Mouse (Mus musculus): Measurements from ENCODE around the gene Dixdc1. TPM values are rescaled to one million over a fixed set of nuclear protein-coding genes. Genes with fewer than 3 reads are reported as not detected.

Dixdc1 gene
- polyA plus RNA-seq, 1 experiment = 11.1 TPM

DNA sequence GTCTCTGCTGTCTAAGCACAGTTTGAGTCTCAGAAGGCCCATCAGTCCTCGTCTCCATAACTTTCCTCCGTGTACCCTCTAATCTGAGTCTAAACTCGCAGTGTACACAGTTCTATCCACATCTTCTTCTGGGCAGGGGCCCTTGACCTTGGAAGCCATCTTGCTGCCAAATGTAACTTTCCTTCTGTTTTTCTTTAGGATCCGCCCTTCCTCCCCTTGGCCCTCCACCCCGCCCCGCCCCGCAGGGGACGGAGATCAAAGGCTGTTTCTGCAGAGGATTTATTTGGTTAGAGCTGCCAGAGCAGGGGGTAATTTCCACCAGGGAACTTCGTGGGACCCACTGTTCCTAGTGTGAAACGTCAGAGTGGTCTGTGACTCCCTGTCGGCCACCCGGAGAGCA is 18.3 kb downstream of the Dixdc1 start:
- H3K9ac ChIP-seq (ENCODE audit: low read depth, poor library complexity, severe bottlenecking) = no peak overlapping the region
- no peaks in the 10 kb centered on the region for H3K27me3 ChIP-seq (ENCODE audit: control insufficient read depth, insufficient read depth, low read length, poor library complexity, severe bottlenecking)
- H3K27ac ChIP-seq (ENCODE audit: insufficient read depth, low read length) = no peak overlapping the region
- peaks cover 2% of the 10 kb centered on the region for H3K4me1 ChIP-seq (ENCODE audit: control insufficient read depth, insufficient read depth, low read length)
- no peaks in the 10 kb centered on the region for H3K9me3 ChIP-seq (replicated peaks; ENCODE audit: control insufficient read depth, insufficient read depth, low read length, poor library complexity, severe bottlenecking)
- TF ChIP-seq POLR2A (IDR thresholded peaks at IDR 0.05; ENCODE audit: insufficient read depth, low read length) = no peak
- no peak for TF ChIP-seq CTCF (IDR thresholded peaks at IDR 0.05; ENCODE audit: low read depth, low read length)
- no peak for TF ChIP-seq EP300 (IDR thresholded peaks at IDR 0.05; ENCODE audit: insufficient read depth, low read depth, low read length)
- H3K36me3 ChIP-seq (ENCODE audit: control insufficient read depth, insufficient read depth, low read length, poor library complexity, severe bottlenecking) = no peaks in the 10 kb centered on the region
- H3K4me3 ChIP-seq (ENCODE audit: low read depth, low read length) = no peak overlapping the region

DNA sequence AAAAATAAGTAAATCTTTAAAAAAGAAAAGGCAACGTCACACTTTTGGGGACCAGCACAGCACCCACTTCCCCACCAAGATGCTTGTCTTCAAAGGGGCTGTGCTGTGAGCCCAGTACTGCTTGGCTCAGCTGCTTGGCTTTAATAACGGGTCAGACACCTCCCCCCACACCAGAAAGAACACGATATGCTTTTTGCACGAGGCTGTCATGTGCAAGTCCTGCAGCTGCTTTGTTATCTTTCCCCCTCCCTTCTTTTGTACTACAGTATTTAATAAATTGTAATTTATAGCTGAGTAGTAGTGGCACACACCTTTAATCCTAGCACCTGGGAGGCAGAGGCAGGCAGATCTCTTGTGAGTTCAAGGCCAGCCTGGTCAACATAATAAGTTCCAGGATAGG is 20.4 kb downstream of the Dixdc1 start:
- no peak for TF ChIP-seq POLR2A (IDR thresholded peaks at IDR 0.05; ENCODE audit: insufficient read depth, low read length)
- no peak for TF ChIP-seq EP300 (IDR thresholded peaks at IDR 0.05; ENCODE audit: insufficient read depth, low read depth, low read length)
- no peak for TF ChIP-seq CTCF (IDR thresholded peaks at IDR 0.05; ENCODE audit: low read depth, low read length)
- Histone ChIP-seq H3K9ac (ENCODE audit: low read depth, poor library complexity, severe bottlenecking) (no peak overlapping the region), H3K27me3 (ENCODE audit: control insufficient read depth, insufficient read depth, low read length, poor library complexity, severe bottlenecking) (no peaks in the 10 kb centered on the region), H3K36me3 (ENCODE audit: control insufficient read depth, insufficient read depth, low read length, poor library complexity, severe bottlenecking) (no peaks in the 10 kb centered on the region), H3K27ac (ENCODE audit: insufficient read depth, low read length) (no peak overlapping the region), H3K9me3 (replicated peaks; ENCODE audit: control insufficient read depth, insufficient read depth, low read length, poor library complexity, severe bottlenecking) (no peaks in the 10 kb centered on the region), H3K4me3 (ENCODE audit: low read depth, low read length) (no peak overlapping the region), H3K4me1 (ENCODE audit: control insufficient read depth, insufficient read depth, low read length) (peaks cover 2% of the 10 kb centered on the region)

DNA sequence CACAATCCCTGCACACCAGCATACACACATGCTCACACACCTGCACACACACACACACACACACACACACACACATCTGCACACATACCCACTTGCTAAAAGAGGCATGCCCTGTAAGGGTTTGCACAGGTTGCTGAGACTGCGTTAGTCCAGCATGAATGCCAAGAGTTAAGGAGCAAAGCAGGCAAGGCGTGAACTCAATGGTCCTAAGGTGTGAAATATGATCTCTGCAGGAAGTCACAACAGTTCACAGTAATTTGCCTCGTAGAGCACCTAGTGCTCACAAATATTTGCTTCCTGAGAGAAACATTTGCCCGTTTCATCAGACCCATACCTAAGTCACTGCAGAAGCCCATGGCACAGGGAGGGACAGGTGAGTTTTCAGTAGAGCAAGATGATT is 25.1 kb downstream of the Dixdc1 start:
- Histone ChIP-seq H3K4me3 (ENCODE audit: low read depth, low read length) (no peak overlapping the region), H3K27ac (ENCODE audit: insufficient read depth, low read length) (no peak overlapping the region), H3K9ac (ENCODE audit: low read depth, poor library complexity, severe bottlenecking) (no peak overlapping the region), H3K9me3 (replicated peaks; ENCODE audit: control insufficient read depth, insufficient read depth, low read length, poor library complexity, severe bottlenecking) (no peaks in the 10 kb centered on the region), H3K27me3 (ENCODE audit: control insufficient read depth, insufficient read depth, low read length, poor library complexity, severe bottlenecking) (no peaks in the 10 kb centered on the region), H3K4me1 (ENCODE audit: control insufficient read depth, insufficient read depth, low read length) (no peaks in the 10 kb centered on the region), H3K36me3 (ENCODE audit: control insufficient read depth, insufficient read depth, low read length, poor library complexity, severe bottlenecking) (no peaks in the 10 kb centered on the region)
- TF ChIP-seq POLR2A (IDR thresholded peaks at IDR 0.05; ENCODE audit: insufficient read depth, low read length) (no peak), CTCF (IDR thresholded peaks at IDR 0.05; ENCODE audit: low read depth, low read length) (no peak), EP300 (IDR thresholded peaks at IDR 0.05; ENCODE audit: insufficient read depth, low read depth, low read length) (no peak)

DNA sequence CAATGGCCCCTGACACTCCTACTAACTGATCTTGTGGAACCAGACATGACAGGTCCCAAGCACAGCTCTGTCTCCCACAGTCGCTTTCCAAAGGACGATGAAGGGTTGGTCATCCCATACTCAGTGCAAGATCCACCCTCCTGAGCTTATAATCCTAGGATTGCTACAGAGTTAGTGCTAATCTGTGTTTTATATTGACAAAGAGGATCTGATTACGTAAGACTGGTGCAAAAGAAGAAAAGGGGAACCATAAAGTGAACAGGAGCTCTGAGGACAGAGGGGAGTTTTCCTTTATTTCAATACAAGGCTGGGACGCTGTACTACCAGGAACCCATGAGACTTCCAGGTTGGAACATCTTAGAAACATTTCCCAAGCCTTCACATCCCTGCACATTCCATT is 28.0 kb downstream of the Dixdc1 start:
- Histone ChIP-seq H3K4me3 (ENCODE audit: low read depth, low read length) (no peak overlapping the region), H3K9me3 (replicated peaks; ENCODE audit: control insufficient read depth, insufficient read depth, low read length, poor library complexity, severe bottlenecking) (no peaks in the 10 kb centered on the region), H3K27me3 (ENCODE audit: control insufficient read depth, insufficient read depth, low read length, poor library complexity, severe bottlenecking) (no peaks in the 10 kb centered on the region), H3K27ac (ENCODE audit: insufficient read depth, low read length) (no peak overlapping the region), H3K36me3 (ENCODE audit: control insufficient read depth, insufficient read depth, low read length, poor library complexity, severe bottlenecking) (no peaks in the 10 kb centered on the region), H3K9ac (ENCODE audit: low read depth, poor library complexity, severe bottlenecking) (no peak overlapping the region), H3K4me1 (ENCODE audit: control insufficient read depth, insufficient read depth, low read length) (no peaks in the 10 kb centered on the region)
- TF ChIP-seq CTCF (IDR thresholded peaks at IDR 0.05; ENCODE audit: low read depth, low read length) (no peak), EP300 (IDR thresholded peaks at IDR 0.05; ENCODE audit: insufficient read depth, low read depth, low read length) (no peak), POLR2A (IDR thresholded peaks at IDR 0.05; ENCODE audit: insufficient read depth, low read length) (no peak)

DNA sequence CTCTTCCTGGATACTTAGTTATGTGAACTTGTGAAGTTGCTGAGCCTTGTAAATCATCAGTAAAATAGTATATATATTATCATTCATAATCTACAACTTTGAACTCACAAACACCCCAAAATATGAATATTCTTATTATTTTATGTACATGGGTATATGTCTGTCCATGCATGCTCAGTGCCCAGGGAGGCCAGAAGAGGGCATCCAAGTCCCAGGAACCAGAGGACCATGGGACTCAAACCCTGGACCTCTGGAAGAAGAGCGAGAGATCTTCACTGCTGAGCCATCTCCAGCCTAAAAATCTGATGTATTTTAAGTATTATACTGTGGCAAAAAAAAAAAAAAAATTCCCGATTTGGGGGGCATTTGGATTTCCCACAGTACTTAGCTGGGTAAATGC is 30.2 kb downstream of the Dixdc1 start:
- H3K4me3 ChIP-seq (ENCODE audit: low read depth, low read length) = no peak overlapping the region
- H3K27me3 ChIP-seq (ENCODE audit: control insufficient read depth, insufficient read depth, low read length, poor library complexity, severe bottlenecking) = no peaks in the 10 kb centered on the region
- H3K27ac ChIP-seq (ENCODE audit: insufficient read depth, low read length) = no peak overlapping the region
- H3K4me1 ChIP-seq (ENCODE audit: control insufficient read depth, insufficient read depth, low read length) = no peaks in the 10 kb centered on the region
- H3K9ac ChIP-seq (ENCODE audit: low read depth, poor library complexity, severe bottlenecking) = no peak overlapping the region
- H3K36me3 ChIP-seq (ENCODE audit: control insufficient read depth, insufficient read depth, low read length, poor library complexity, severe bottlenecking) = no peaks in the 10 kb centered on the region
- no peaks in the 10 kb centered on the region for H3K9me3 ChIP-seq (replicated peaks; ENCODE audit: control insufficient read depth, insufficient read depth, low read length, poor library complexity, severe bottlenecking)
- TF ChIP-seq CTCF (IDR thresholded peaks at IDR 0.05; ENCODE audit: low read depth, low read length) (peak; percentile 69), EP300 (IDR thresholded peaks at IDR 0.05; ENCODE audit: insufficient read depth, low read depth, low read length) (no peak), POLR2A (IDR thresholded peaks at IDR 0.05; ENCODE audit: insufficient read depth, low read length) (no peak)

DNA sequence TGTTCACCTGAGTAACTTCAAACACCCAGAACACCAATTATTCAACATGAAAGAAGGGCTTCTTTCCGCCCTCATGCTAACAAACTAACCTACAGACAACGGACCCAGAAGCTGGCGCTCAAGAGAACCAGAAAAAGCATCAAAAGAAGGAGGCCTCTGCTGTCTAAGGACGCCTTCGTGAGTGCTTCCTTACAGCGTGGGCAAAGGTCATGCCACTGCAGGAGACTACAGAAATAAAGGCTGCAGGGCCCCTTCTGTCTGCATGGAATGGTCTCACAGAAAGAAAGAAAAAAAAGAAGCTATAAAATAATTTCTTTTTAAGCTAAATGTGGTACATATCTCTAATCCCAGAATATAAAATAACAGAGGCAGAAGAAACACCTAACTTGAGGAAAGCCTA is 34.4 kb downstream of the Dixdc1 start:
- Histone ChIP-seq H3K9me3 (replicated peaks; ENCODE audit: control insufficient read depth, insufficient read depth, low read length, poor library complexity, severe bottlenecking) (no peaks in the 10 kb centered on the region), H3K4me3 (ENCODE audit: low read depth, low read length) (no peak overlapping the region), H3K27ac (ENCODE audit: insufficient read depth, low read length) (no peak overlapping the region), H3K36me3 (ENCODE audit: control insufficient read depth, insufficient read depth, low read length, poor library complexity, severe bottlenecking) (no peaks in the 10 kb centered on the region), H3K27me3 (ENCODE audit: control insufficient read depth, insufficient read depth, low read length, poor library complexity, severe bottlenecking) (no peaks in the 10 kb centered on the region), H3K9ac (ENCODE audit: low read depth, poor library complexity, severe bottlenecking) (no peak overlapping the region), H3K4me1 (ENCODE audit: control insufficient read depth, insufficient read depth, low read length) (no peaks in the 10 kb centered on the region)
- TF ChIP-seq CTCF (IDR thresholded peaks at IDR 0.05; ENCODE audit: low read depth, low read length) (no peak), EP300 (IDR thresholded peaks at IDR 0.05; ENCODE audit: insufficient read depth, low read depth, low read length) (no peak), POLR2A (IDR thresholded peaks at IDR 0.05; ENCODE audit: insufficient read depth, low read length) (no peak)
